Mouse (Mus musculus): ENCODE data around the gene Mtm1.

DNA sequence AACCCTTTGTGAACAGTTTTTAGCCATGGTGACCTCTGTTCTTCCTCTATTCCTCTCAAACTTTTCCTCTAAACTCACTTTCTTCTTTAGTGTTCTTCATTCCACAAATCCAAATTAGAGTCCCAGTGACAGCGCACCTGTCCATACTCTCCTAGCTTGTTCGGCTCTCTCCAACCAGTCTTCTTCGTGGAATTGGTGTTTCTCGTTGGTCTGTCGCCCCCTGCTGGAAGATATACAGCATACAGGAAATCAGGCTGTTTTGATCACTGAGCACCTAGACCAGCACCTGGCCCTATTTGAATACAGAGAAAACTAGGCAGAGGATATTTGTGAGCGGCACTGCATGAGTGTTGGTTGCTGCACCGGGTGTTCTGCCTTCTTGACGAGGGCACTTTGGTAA lies 100.7 kb downstream of the Mtm1 start:
- TF ChIP-seq CTCF (IDR thresholded peaks at IDR 0.05; ENCODE audit: control insufficient read depth, insufficient read depth, low read length) (peak; percentile 53), POLR2A (IDR thresholded peaks at IDR 0.05; ENCODE audit: borderline replicate concordance, control insufficient read depth, low read depth, low read length) (no peak)

Data from bone marrow, adult 2 months (tissue).